Mouse (Mus musculus) midbrain, embryonic 13.5 days (tissue): ENCODE data around the gene Cldn22. TPM values are rescaled to one million over a fixed set of nuclear protein-coding genes. Genes with fewer than 3 reads are reported as not detected.

Source experiments
- ATAC-seq: fragments of 200-750 bp; cut with Nextera tagmentation; 2 replicates; pipeline ENCODE4 v1.8.0; 2017; ENCODE audit warnings: mild to moderate bottlenecking, moderate TSS enrichment, moderate library complexity
- H3K27ac ChIP-seq: fragments of 300-500 bp; sonication (generic); 2 replicates; pipeline ENCODE4 v1.5.1; 2015; ENCODE audit warnings: inconsistent platforms, mild to moderate bottlenecking, moderate library complexity
- H3K27me3 ChIP-seq: fragments of 300-500 bp; sonication (generic); 2 replicates; pipeline ENCODE4 v1.6.1; 2015; ENCODE audit warnings: mild to moderate bottlenecking, inconsistent platforms
- H3K36me3 ChIP-seq: fragments of 300-500 bp; sonication (generic); 2 replicates; pipeline ENCODE4 v1.6.1; 2015; ENCODE audit warnings: mild to moderate bottlenecking, inconsistent platforms
- H3K4me1 ChIP-seq: fragments of 300-500 bp; sonication (generic); replicated peaks from 2 replicates; pipeline ENCODE4 v1.6.1; 2015; ENCODE audit warnings: inconsistent platforms
- H3K4me2 ChIP-seq: fragments of 300-500 bp; sonication (generic); replicated peaks from 2 replicates; pipeline ENCODE4 v1.6.1; 2015; ENCODE audit warnings: moderate library complexity, mild to moderate bottlenecking, inconsistent platforms
- H3K4me3 ChIP-seq: fragments of 300-500 bp; sonication (generic); replicated peaks from 2 replicates; pipeline ENCODE4 v1.5.1; 2015; ENCODE audit warnings: mild to moderate bottlenecking, inconsistent platforms
- H3K9ac ChIP-seq: fragments of 300-500 bp; sonication (generic); replicated peaks from 2 replicates; pipeline ENCODE4 v1.6.1; 2015; ENCODE audit warnings: mild to moderate bottlenecking, inconsistent platforms
- H3K9me3 ChIP-seq: fragments of 300-500 bp; sonication (generic); 2 replicates; pipeline ENCODE4 v1.6.1; 2016; ENCODE audit warnings: mild to moderate bottlenecking, inconsistent platforms
- WGBS: fragments of 180-500 bp; shearing (Covaris S2); methylation state at CpG from one replicate; pipeline ENCODE4 v1.1.7; 2015; 5-methylcytosine and 5-hydroxymethylcytosine counted together
- polyA plus RNA-seq: library from polyadenylated mRNA; unstranded; fragments of >200 nt; fragmentation: Nextera tagmentation; extraction: Ambion mirVana; gene quantifications from 2 replicates; pipeline ENCODE4 v1.2.1, GENCODE M21; 2015

Cldn22 gene
- polyA plus RNA-seq, 1 experiment from 2014 or later: not detected

GRCm38 (mm10) chr8:47843063-47843462 is 18.8 kb downstream of the Cldn22 start:
- ATAC-seq: no peak
- H3K4me2 ChIP-seq: no peak overlapping the region
- no peak overlapping the region for H3K27ac ChIP-seq
- 86% methylated on average over 7 of the region's 7 CpGs for WGBS
- H3K9ac ChIP-seq: no peak overlapping the region
- no peak overlapping the region for H3K4me3 ChIP-seq
- H3K9me3 ChIP-seq: no peaks in the 10 kb centered on the region
- H3K4me1 ChIP-seq: no peaks in the 10 kb centered on the region
- H3K36me3 ChIP-seq: peaks cover 40% of the 10 kb centered on the region
- no peaks in the 10 kb centered on the region for H3K27me3 ChIP-seq

- Histone ChIP-seq H3K27me3 (no peaks in the 10 kb centered on the region), H3K9ac (no peak overlapping the region), H3K27ac (no peak overlapping the region), H3K9me3 (no peaks in the 10 kb centered on the region), H3K4me1 (no peaks in the 10 kb centered on the region), H3K4me3 (no peak overlapping the region), H3K4me2 (no peak overlapping the region), H3K36me3 (peaks cover 46% of the 10 kb centered on the region)
- 94% methylated on average over 10 of the region's 10 CpGs for WGBS
- ATAC-seq: no peak
These were observed 19.4 kb downstream of the Cldn22 start for GRCm38 (mm10) chr8:47843651-47844050.

GRCm38 (mm10) chr8:47845956-47846355 is 21.7 kb downstream of the Cldn22 start:
- no peaks in the 10 kb centered on the region for H3K9me3 ChIP-seq
- no peak overlapping the region for H3K4me3 ChIP-seq
- ATAC-seq: no peak
- no peak overlapping the region for H3K4me2 ChIP-seq
- no peak overlapping the region for H3K9ac ChIP-seq
- no peaks in the 10 kb centered on the region for H3K4me1 ChIP-seq
- WGBS: 75% methylated on average over 13 of the region's 13 CpGs
- H3K27me3 ChIP-seq: no peaks in the 10 kb centered on the region
- peaks cover 44% of the 10 kb centered on the region for H3K36me3 ChIP-seq
- H3K27ac ChIP-seq: no peak overlapping the region

- no peak overlapping the region for H3K27ac ChIP-seq
- peaks cover 43% of the 10 kb centered on the region for H3K36me3 ChIP-seq
- H3K4me1 ChIP-seq: no peaks in the 10 kb centered on the region
- WGBS: 95% methylated on average over 14 of the region's 14 CpGs
- no peak overlapping the region for H3K4me3 ChIP-seq
- ATAC-seq: no peak
- no peaks in the 10 kb centered on the region for H3K27me3 ChIP-seq
- no peak overlapping the region for H3K9ac ChIP-seq
- no peaks in the 10 kb centered on the region for H3K9me3 ChIP-seq
- no peak overlapping the region for H3K4me2 ChIP-seq
These were observed 22.9 kb downstream of the Cldn22 start for GRCm38 (mm10) chr8:47847161-47847560.

- H3K4me3 ChIP-seq: no peak overlapping the region
- no peak overlapping the region for H3K4me2 ChIP-seq
- WGBS: 95% methylated on average over 6 of the region's 6 CpGs
- no peaks in the 10 kb centered on the region for H3K9me3 ChIP-seq
- no peak overlapping the region for H3K9ac ChIP-seq
- no peak for ATAC-seq
- no peaks in the 10 kb centered on the region for H3K27me3 ChIP-seq
- peaks cover 38% of the 10 kb centered on the region for H3K36me3 ChIP-seq
- H3K4me1 ChIP-seq: no peaks in the 10 kb centered on the region
- no peak overlapping the region for H3K27ac ChIP-seq
These were observed 23.6 kb downstream of the Cldn22 start for GRCm38 (mm10) chr8:47847931-47848330.

GRCm38 (mm10) chr8:47849842-47850241 is 25.6 kb downstream of the Cldn22 start:
- 85% methylated on average over 8 of the region's 8 CpGs for WGBS
- H3K36me3 ChIP-seq: peaks cover 37% of the 10 kb centered on the region
- no peaks in the 10 kb centered on the region for H3K9me3 ChIP-seq
- no peaks in the 10 kb centered on the region for H3K27me3 ChIP-seq
- ATAC-seq: no peak
- no peak overlapping the region for H3K4me3 ChIP-seq
- no peaks in the 10 kb centered on the region for H3K4me1 ChIP-seq
- no peak overlapping the region for H3K9ac ChIP-seq
- H3K4me2 ChIP-seq: no peak overlapping the region
- no peak overlapping the region for H3K27ac ChIP-seq

- no peak overlapping the region for H3K4me3 ChIP-seq
- H3K9ac ChIP-seq: no peak overlapping the region
- no peaks in the 10 kb centered on the region for H3K4me1 ChIP-seq
- H3K4me2 ChIP-seq: no peak overlapping the region
- 83% methylated on average over 12 of the region's 12 CpGs for WGBS
- no peak overlapping the region for H3K27ac ChIP-seq
- H3K27me3 ChIP-seq: no peaks in the 10 kb centered on the region
- no peaks in the 10 kb centered on the region for H3K9me3 ChIP-seq
- peaks cover 33% of the 10 kb centered on the region for H3K36me3 ChIP-seq
- ATAC-seq: no peak
These were observed 27.7 kb downstream of the Cldn22 start for GRCm38 (mm10) chr8:47851824-47852502.

- Histone ChIP-seq H3K27ac (no peak overlapping the region), H3K9me3 (no peaks in the 10 kb centered on the region), H3K4me1 (no peaks in the 10 kb centered on the region), H3K4me3 (no peak overlapping the region), H3K9ac (no peak overlapping the region), H3K27me3 (no peaks in the 10 kb centered on the region), H3K4me2 (no peak overlapping the region), H3K36me3 (peaks cover 29% of the 10 kb centered on the region)
- ATAC-seq: no peak
- WGBS: 83% methylated on average over 5 of the region's 5 CpGs
These were observed 28.5 kb downstream of the Cldn22 start for GRCm38 (mm10) chr8:47852737-47853136.

GRCm38 (mm10) chr8:47853356-47853755 is 29.1 kb downstream of the Cldn22 start:
- no peaks in the 10 kb centered on the region for H3K9me3 ChIP-seq
- H3K27me3 ChIP-seq: no peaks in the 10 kb centered on the region
- no peaks in the 10 kb centered on the region for H3K4me1 ChIP-seq
- 91% methylated on average over 5 of the region's 5 CpGs for WGBS
- H3K4me3 ChIP-seq: no peak overlapping the region
- no peak overlapping the region for H3K4me2 ChIP-seq
- H3K27ac ChIP-seq: no peak overlapping the region
- ATAC-seq: no peak
- no peak overlapping the region for H3K9ac ChIP-seq
- peaks cover 28% of the 10 kb centered on the region for H3K36me3 ChIP-seq

- Histone ChIP-seq H3K4me2 (no peak overlapping the region), H3K27me3 (no peaks in the 10 kb centered on the region), H3K36me3 (peaks cover 28% of the 10 kb centered on the region), H3K9me3 (no peaks in the 10 kb centered on the region), H3K27ac (peak overlapping the region; percentile 11; the same call in 1 of the 2 replicates), H3K4me3 (no peak overlapping the region), H3K4me1 (no peaks in the 10 kb centered on the region; the same call in 1 of the 2 replicates), H3K9ac (no peak overlapping the region)
- 93% methylated on average over 12 of the region's 12 CpGs for WGBS
- no peak for ATAC-seq
These were observed 35.0 kb downstream of the Cldn22 start for GRCm38 (mm10) chr8:47859259-47859658.

GRCm38 (mm10) chr8:47866568-47866967 is 42.3 kb downstream of the Cldn22 start:
- Histone ChIP-seq H3K9ac (no peak overlapping the region), H3K9me3 (no peaks in the 10 kb centered on the region), H3K4me3 (no peak overlapping the region), H3K36me3 (peaks cover 26% of the 10 kb centered on the region), H3K27ac (no peak overlapping the region), H3K4me2 (no peak overlapping the region), H3K27me3 (no peaks in the 10 kb centered on the region), H3K4me1 (no peaks in the 10 kb centered on the region)
- 87% methylated on average over 8 of the region's 8 CpGs for WGBS
- ATAC-seq: peak; percentile 51; the same call in 1 of the 2 replicates

- Histone ChIP-seq H3K27me3 (no peaks in the 10 kb centered on the region), H3K9ac (no peak overlapping the region), H3K27ac (no peak overlapping the region), H3K4me2 (no peak overlapping the region), H3K9me3 (no peaks in the 10 kb centered on the region), H3K36me3 (peaks cover 21% of the 10 kb centered on the region), H3K4me3 (no peak overlapping the region), H3K4me1 (no peaks in the 10 kb centered on the region)
- WGBS: 26% methylated on average over 8 of the region's 8 CpGs
- peak; percentile 77 for ATAC-seq
These were observed 42.8 kb downstream of the Cldn22 start for GRCm38 (mm10) chr8:47867067-47867466.
